Mouse (Mus musculus) forebrain, embryonic 12.5 days (tissue): ENCODE measurements at regions not wholly inside any gene's neighbourhood (a gene's known extent, or its start where the extent isn't known, plus 50 kb on each side); places are given as distances from the start of the nearest gene placed in this dataset.

Experiments used
- ATAC-seq: fragments of 200-750 bp; cut with Nextera tagmentation; 2 replicates; pipeline ENCODE4 v1.8.0; 2017; ENCODE audit warnings: moderate TSS enrichment; ENCODE audit not compliant: low FRiP score
- H3K27ac ChIP-seq: fragments of 300-500 bp; sonication (generic); 2 replicates; pipeline ENCODE4 v1.5.1; 2016; ENCODE audit warnings: mild to moderate bottlenecking
- H3K27me3 ChIP-seq: fragments of 300-500 bp; sonication (generic); 2 replicates; pipeline ENCODE4 v1.6.1; 2016; ENCODE audit warnings: mild to moderate bottlenecking
- H3K36me3 ChIP-seq: fragments of 300-500 bp; sonication (generic); replicated peaks from 2 replicates; pipeline ENCODE4 v1.6.1; 2016; ENCODE audit warnings: mild to moderate bottlenecking
- H3K4me1 ChIP-seq: fragments of 300-500 bp; sonication (generic); 2 replicates; pipeline ENCODE4 v1.6.1; 2016
- H3K4me2 ChIP-seq: fragments of 300-500 bp; sonication (generic); 2 replicates; pipeline ENCODE4 v1.6.1; 2016; ENCODE audit warnings: mild to moderate bottlenecking, moderate library complexity
- H3K4me3 ChIP-seq: fragments of 300-500 bp; sonication (generic); replicated peaks from 2 replicates; pipeline ENCODE4 v1.5.1; 2016; ENCODE audit warnings: mild to moderate bottlenecking
- H3K9ac ChIP-seq: fragments of 300-500 bp; sonication (generic); 2 replicates; pipeline ENCODE4 v1.6.1; 2016; ENCODE audit warnings: mild to moderate bottlenecking
- H3K9me3 ChIP-seq: fragments of 300-500 bp; sonication (generic); 2 replicates; pipeline ENCODE4 v1.6.1; 2016
- WGBS: fragments of 180-500 bp; shearing (Covaris S2); methylation state at CpG from one replicate; pipeline ENCODE4 v1.1.7; 2016; 5-methylcytosine and 5-hydroxymethylcytosine counted together

DNA sequence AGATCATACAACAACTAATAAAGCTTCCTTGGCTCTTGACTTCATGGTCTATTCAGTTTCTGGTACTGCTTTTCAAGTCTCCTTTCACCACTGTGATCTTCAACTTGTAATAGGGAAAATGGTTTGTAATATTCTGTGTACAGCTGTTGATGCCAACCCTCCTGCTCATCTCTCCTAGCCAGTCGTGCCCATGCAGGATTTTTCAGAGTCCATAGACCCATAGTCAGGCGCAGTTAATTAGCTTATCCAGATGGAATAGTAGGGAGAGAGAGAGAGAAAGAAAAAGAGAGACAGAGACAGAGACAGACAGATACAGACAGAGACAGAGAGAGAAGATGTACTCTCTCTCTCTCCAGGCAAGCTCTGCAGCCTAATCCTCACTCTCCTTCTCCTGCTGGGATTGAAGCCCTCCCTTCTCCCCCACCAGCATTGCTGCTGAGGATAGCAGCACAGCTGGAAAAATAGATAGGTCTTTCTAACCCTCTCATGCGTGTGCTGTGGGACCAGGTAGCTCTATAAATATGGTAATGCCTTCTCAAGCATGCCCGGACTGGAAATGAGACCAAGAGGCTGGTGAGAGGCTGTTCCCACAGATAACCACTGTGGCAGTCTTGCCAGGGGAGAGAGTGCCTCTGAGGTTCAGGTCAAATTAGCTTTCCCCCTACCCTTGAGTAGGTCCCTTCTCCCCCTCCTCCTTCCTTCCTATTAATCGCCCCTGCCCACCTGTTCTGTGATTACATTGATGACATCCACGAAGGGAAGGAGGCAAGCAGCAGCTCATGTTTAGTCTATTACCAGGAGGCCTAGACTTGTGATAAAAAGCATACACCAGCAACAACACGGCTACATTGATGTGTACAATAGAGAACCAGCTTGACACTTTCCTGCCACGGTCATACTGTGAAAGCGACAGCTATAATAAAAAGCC, 301.9 kb upstream of the Brinp1 start:
- no peaks in the 10 kb centered on the region for H3K36me3 ChIP-seq
- H3K4me1 ChIP-seq = peaks cover 5% of the 10 kb centered on the region
- H3K4me3 ChIP-seq = no peak overlapping the region
- H3K27ac ChIP-seq = no peak overlapping the region
- WGBS = 46% methylated on average over 9 of the region's 9 CpGs
- H3K4me2 ChIP-seq = no peak overlapping the region
- H3K9me3 ChIP-seq = no peaks in the 10 kb centered on the region
- H3K27me3 ChIP-seq = no peaks in the 10 kb centered on the region
- ATAC-seq = peak; percentile 68
- H3K9ac ChIP-seq = no peak overlapping the region
